In the genomic region with DNA sequence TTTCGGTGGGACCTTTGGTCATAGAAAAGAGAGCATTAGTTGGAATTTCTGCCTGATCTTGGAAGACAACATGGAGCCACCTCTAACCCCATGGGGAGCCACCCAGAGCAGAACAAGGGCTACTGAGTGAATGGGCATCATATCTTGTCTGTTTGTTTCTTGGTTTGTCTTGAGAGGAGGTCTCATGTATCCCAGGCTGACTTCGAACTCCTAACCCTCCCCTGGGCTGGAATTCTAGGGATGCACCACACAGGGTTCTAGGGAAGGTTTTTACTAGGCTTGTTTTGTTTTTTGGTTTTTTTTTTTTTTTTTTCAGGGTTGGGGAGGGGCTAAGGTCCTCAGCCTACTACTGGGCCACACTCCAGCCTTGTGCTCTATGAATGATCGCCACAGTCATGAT, we compare ENCODE assay signal across 20 mouse cellular contexts. TPM values are rescaled to one million over a fixed set of nuclear protein-coding genes. Genes with fewer than 3 reads are reported as not detected.
DNase-seq lines count a peak whose midpoint lies in the region; ATAC-seq and TF ChIP-seq lines count a peak whose summit lies in the region.
"Had no signal": no experiment of that assay in that cellular context is flagged by ENCODE, and none has a peak within 500 bp of the region (broad histone marks: within the 10 kb centered on the region; RNA-seq: fewer than 3 reads in every experiment).

No protein-coding gene starts in this region.

- TF ChIP-seq RAD21 in MEL (IDR thresholded peaks at IDR 0.05; ENCODE audit: low read depth, low read length) = no peak

- WGBS in embryonic facial prominence, embryonic 15.5 days = 82% methylated on average over 3 of the region's 3 CpGs
- 91% methylated on average over 3 of the region's 3 CpGs for WGBS in embryonic facial prominence, embryonic 10.5 days
- WGBS in lung, embryonic 16.5 days = 82% methylated on average over 3 of the region's 3 CpGs

- no peak overlapping the region for H3K4me2 ChIP-seq in embryonic facial prominence, embryonic 15.5 days (replicated peaks)
- no peak overlapping the region for H3K4me2 ChIP-seq in lung, embryonic 16.5 days (ENCODE audit: low read depth, low read length)
- H3K4me2 ChIP-seq: embryonic facial prominence, embryonic 13.5 days; forebrain, embryonic 13.5 days; heart, embryonic 11.5 days; hindbrain, embryonic 12.5 days; hindbrain, embryonic 15.5 days had no signal

- H3K79me2 ChIP-seq in MEL (ENCODE audit: control insufficient read depth, insufficient read depth, low read length, poor library complexity) = no peaks in the 10 kb centered on the region; the same call in 1 of the 2 replicates

- 0 out of 2 replicates have a peak overlapping the region, but pooled peaks have one; percentile 11 for H3K27ac ChIP-seq in embryonic facial prominence, embryonic 15.5 days (replicated peaks)
- no peak overlapping the region for H3K27ac ChIP-seq in embryonic facial prominence, embryonic 10.5 days (replicated peaks)
- no peak overlapping the region for H3K27ac ChIP-seq in lung, embryonic 16.5 days (ENCODE audit: low read length)
- peak overlapping the region; percentile 87 for H3K27ac ChIP-seq in MEL (ENCODE audit: control insufficient read depth, low read depth, low read length)
- H3K27ac ChIP-seq in layer of hippocampus, adult 2 months = no peak overlapping the region
- H3K27ac ChIP-seq: embryonic facial prominence, embryonic 13.5 days; forebrain, embryonic 10.5 days; forebrain, embryonic 13.5 days; hindbrain, embryonic 12.5 days; hindbrain, embryonic 15.5 days had no signal

- no peak for TF ChIP-seq POLR2A in MEL (IDR thresholded peaks at IDR 0.05; ENCODE audit: control insufficient read depth in 1 of 2, insufficient read depth in 1 of 2, low read depth in 1 of 2, low read length in 2 of 2, poor library complexity in 1 of 2)

- ATAC-seq in embryonic facial prominence, embryonic 15.5 days (ENCODE audit: insufficient number of reproducible peaks, low FRiP score, low TSS enrichment, low read depth) = no peak
- ATAC-seq in lung, embryonic 16.5 days (ENCODE audit: low read depth) = peak; percentile 36; the same call in 1 of the 2 replicates
- ATAC-seq: forebrain, embryonic 13.5 days; forebrain, embryonic 16.5 days; Patski had no signal

- no peak for TF ChIP-seq EP300 in MEL (IDR thresholded peaks at IDR 0.05; ENCODE audit: low read depth in 1 of 2, low read length in 2 of 2)

- TF ChIP-seq CTCF in MEL (IDR thresholded peaks at IDR 0.05 in 2 of 3, conservative IDR thresholded peaks at IDR 0.05 in 1 of 3; ENCODE audit: control insufficient read depth in 1 of 3, insufficient read depth in 1 of 3, low read depth in 2 of 3, low read length in 3 of 3, poor library complexity in 1 of 3, severe bottlenecking in 1 of 3) = no peak
- no peak for TF ChIP-seq CTCF in layer of hippocampus, adult 2 months (conservative IDR thresholded peaks at IDR 0.05)

- H3K4me3 ChIP-seq in embryonic facial prominence, embryonic 15.5 days (replicated peaks) = no peak overlapping the region
- H3K4me3 ChIP-seq in embryonic facial prominence, embryonic 10.5 days = no peak overlapping the region
- no peak overlapping the region for H3K4me3 ChIP-seq in lung, embryonic 16.5 days (ENCODE audit: low read length)
- 0 out of 4 replicates have a peak overlapping the region, but pooled peaks of 1 of the 2 experiments have one; percentile 2 for H3K4me3 ChIP-seq in MEL (ENCODE audit: control insufficient read depth in 1 of 2, insufficient read depth in 1 of 2, low read depth in 2 of 2, low read length in 2 of 2)
- no peak overlapping the region for H3K4me3 ChIP-seq in layer of hippocampus, adult 2 months
- H3K4me3 ChIP-seq: embryonic facial prominence, embryonic 13.5 days; forebrain, embryonic 10.5 days; forebrain, embryonic 13.5 days; hindbrain, embryonic 12.5 days; hindbrain, embryonic 15.5 days had no signal

- H3K4me1 ChIP-seq in embryonic facial prominence, embryonic 15.5 days = 0 out of 2 replicates have a peak, but pooled peaks cover 7% of the 10 kb centered on the region
- H3K4me1 ChIP-seq in embryonic facial prominence, embryonic 10.5 days = peaks cover 7% of the 10 kb centered on the region
- H3K4me1 ChIP-seq in lung, embryonic 16.5 days (replicated peaks; ENCODE audit: control insufficient read depth, insufficient read depth, low read length) = peaks cover 23% of the 10 kb centered on the region
- H3K4me1 ChIP-seq in MEL (ENCODE audit: control insufficient read depth in 1 of 2, insufficient read depth in 2 of 2, low read length in 2 of 2) = peaks cover 22 to 35% of the 10 kb centered on the region in 2 experiments
- H3K4me1 ChIP-seq: forebrain, embryonic 10.5 days; forebrain, embryonic 13.5 days; hindbrain, embryonic 12.5 days; hindbrain, embryonic 15.5 days had no signal

- no peaks in the 10 kb centered on the region for H3K36me3 ChIP-seq in embryonic facial prominence, embryonic 15.5 days
- no peaks in the 10 kb centered on the region for H3K36me3 ChIP-seq in embryonic facial prominence, embryonic 10.5 days (replicated peaks)
- H3K36me3 ChIP-seq in lung, embryonic 16.5 days (ENCODE audit: control insufficient read depth, insufficient read depth, low read length) = no peaks in the 10 kb centered on the region
- H3K36me3 ChIP-seq in MEL (ENCODE audit: control insufficient read depth in 1 of 2, insufficient read depth in 2 of 2, low read length in 2 of 2) = peaks cover 0 to 24% of the 10 kb centered on the region in 2 experiments; a peak in 2 of 4 replicates
- H3K36me3 ChIP-seq: embryonic facial prominence, embryonic 13.5 days; forebrain, embryonic 10.5 days; hindbrain, embryonic 12.5 days; hindbrain, embryonic 15.5 days had no signal

- H3K9me3 ChIP-seq in embryonic facial prominence, embryonic 15.5 days (replicated peaks) = no peaks in the 10 kb centered on the region
- no peaks in the 10 kb centered on the region for H3K9me3 ChIP-seq in embryonic facial prominence, embryonic 10.5 days
- H3K9me3 ChIP-seq in lung, embryonic 16.5 days (ENCODE audit: control insufficient read depth, low read length) = no peaks in the 10 kb centered on the region
- no peaks in the 10 kb centered on the region for H3K9me3 ChIP-seq in MEL (replicated peaks; ENCODE audit: insufficient read depth, low read length)
- H3K9me3 ChIP-seq: embryonic facial prominence, embryonic 13.5 days; forebrain, embryonic 10.5 days; forebrain, embryonic 13.5 days; hindbrain, embryonic 12.5 days; hindbrain, embryonic 15.5 days had no signal

- no peak overlapping the region for H3K9ac ChIP-seq in embryonic facial prominence, embryonic 15.5 days
- H3K9ac ChIP-seq in lung, embryonic 16.5 days (ENCODE audit: low read length) = no peak overlapping the region
- H3K9ac ChIP-seq in MEL (ENCODE audit: control insufficient read depth, low read depth, low read length, poor library complexity, severe bottlenecking) = peak overlapping the region; percentile 23
- H3K9ac ChIP-seq: embryonic facial prominence, embryonic 13.5 days; forebrain, embryonic 13.5 days; hindbrain, embryonic 12.5 days; hindbrain, embryonic 15.5 days had no signal

- no peak for DNase-seq in embryonic facial prominence, embryonic 10.5 days (ENCODE audit: low spot score)
- no peak for DNase-seq in lung, postnatal 25 days (ENCODE audit: low spot score)
- DNase-seq in MEL (ENCODE audit: low read depth, low spot score) = peak; percentile 30
- no peak for DNase-seq in retina, embryonic 14.5 days (ENCODE audit: low spot score)
- DNase-seq in layer of hippocampus, adult 2 months (ENCODE audit: low spot score in 2 of 2) = no peak
- DNase-seq: cerebellum, adult 11 months; cerebellum, adult 2 months; cerebellum, adult 9-11 months; cerebellum, postnatal 25 days; gastrocnemius, postnatal 10 days had no signal

- no peaks in the 10 kb centered on the region for H3K27me3 ChIP-seq in embryonic facial prominence, embryonic 15.5 days
- 0 out of 2 replicates have a peak, but pooled peaks cover 4% of the 10 kb centered on the region for H3K27me3 ChIP-seq in embryonic facial prominence, embryonic 10.5 days (replicated peaks; ENCODE audit: low read depth, poor library complexity, severe bottlenecking)
- H3K27me3 ChIP-seq in lung, embryonic 16.5 days (ENCODE audit: control insufficient read depth, insufficient read depth, low read depth, low read length) = no peaks in the 10 kb centered on the region
- no peaks in the 10 kb centered on the region for H3K27me3 ChIP-seq in MEL (ENCODE audit: control insufficient read depth in 1 of 2, insufficient read depth in 2 of 2, low read length in 2 of 2)
- H3K27me3 ChIP-seq: embryonic facial prominence, embryonic 13.5 days; forebrain, embryonic 13.5 days; hindbrain, embryonic 15.5 days; Patski had no signal

TF ChIP-seq in MEL, 35 proteins besides CTCF, POLR2A, EP300 and RAD21:
- TF ChIP-seq POLR2AphosphoS2 (IDR thresholded peaks at IDR 0.05; ENCODE audit: low read length) (no peak), HCFC1 (IDR thresholded peaks at IDR 0.05; ENCODE audit: low read depth, low read length) (no peak), ZNF384 (IDR thresholded peaks at IDR 0.05; ENCODE audit: low read depth, low read length) (peak; percentile 88)
TF ChIP-seq in MEL: peak in this region for 1.

RNA-seq across cellular contexts. Expression of a gene that starts 9.5 kb away (rescaled TPM):
- 4.6 and 6.9 TPM in 2 replicates for polyA plus RNA-seq in embryonic facial prominence, embryonic 15.5 days (2015; fragmentation: Nextera tagmentation; extraction: Ambion mirVana)
- polyA plus RNA-seq in embryonic facial prominence, embryonic 10.5 days (2016; fragmentation: Nextera tagmentation; extraction: Ambion mirVana) = 2.1 and 2.3 TPM in 2 replicates
- 4.5 and 5.7 TPM in 2 replicates for polyA plus RNA-seq in lung, embryonic 16.5 days (2015; fragmentation: Nextera tagmentation; extraction: Ambion mirVana)
- total RNA-seq in MEL (2012; rRNA removed) = 16.1 and 39.4 TPM in 2 replicates
- polyA plus RNA-seq in MEL (2012; ENCODE audit: insufficient read depth in 1 of 2, insufficient read length in 2 of 2, low read depth in 1 of 2, low replicate concordance in 2 of 2, missing spikeins in 1 of 2) = 10 to 100 TPM in 1 of 2 experiments, not detected in 1; 38.6 TPM
- 10 to 100 TPM; 76.3 to 77.9 TPM for total RNA-seq in layer of hippocampus, adult 2 months (2021)

Comparison
In these comparisons a context has a peak if more than half of its experiments do, and no peak if none do; other contexts are left out.
1. H3K27ac ChIP-seq: peak in embryonic facial prominence, embryonic 15.5 days (single experiment) and MEL (single experiment); none in embryonic facial prominence, embryonic 10.5 days (single experiment), lung, embryonic 16.5 days (single experiment) and layer of hippocampus, adult 2 months (single experiment).